Mouse (Mus musculus) olfactory bulb, adult 2 months (tissue): Measurements from ENCODE around the gene Pgm2l1.

Experiments used
- CTCF ChIP-seq: fragments of 200-500 bp; IDR thresholded peaks from 2 replicates; pipeline ENCODE4 v1.5.1; 2012; ENCODE audit warnings: low read depth, mild to moderate bottlenecking, low read length, moderate library complexity; ENCODE audit not compliant: insufficient read depth
- POLR2A ChIP-seq: fragments of 200-500 bp; IDR thresholded peaks from 2 replicates; pipeline ENCODE4 v1.6.1; 2012; ENCODE audit warnings: mild to moderate bottlenecking, low read depth, low read length, moderate library complexity; ENCODE audit not compliant: insufficient read depth

DNA sequence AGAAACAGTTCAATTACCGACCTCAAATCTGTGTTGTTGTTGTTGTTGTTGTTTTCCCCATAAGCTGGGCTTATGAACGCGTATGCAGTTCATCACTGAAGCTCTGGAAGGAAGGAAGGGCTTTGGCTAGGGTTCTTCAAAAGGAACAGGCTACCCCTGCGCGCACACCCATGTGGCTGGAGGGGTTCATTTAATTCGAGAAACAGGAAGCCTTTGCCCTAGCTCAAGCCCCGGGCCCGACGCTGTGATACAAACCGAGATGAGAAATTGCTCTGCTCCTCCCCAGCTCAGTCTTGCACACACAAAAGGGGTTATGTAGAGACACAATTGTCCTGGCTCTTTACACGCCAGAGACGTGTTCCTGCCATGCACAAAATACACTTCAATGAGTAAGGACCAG is 83.1 kb downstream of the Pgm2l1 start:
- TF ChIP-seq CTCF (no peak), POLR2A (no peak)
